Mouse (Mus musculus): ENCODE measurements around the gene Gdf1.

Gdf1 gene

DNA sequence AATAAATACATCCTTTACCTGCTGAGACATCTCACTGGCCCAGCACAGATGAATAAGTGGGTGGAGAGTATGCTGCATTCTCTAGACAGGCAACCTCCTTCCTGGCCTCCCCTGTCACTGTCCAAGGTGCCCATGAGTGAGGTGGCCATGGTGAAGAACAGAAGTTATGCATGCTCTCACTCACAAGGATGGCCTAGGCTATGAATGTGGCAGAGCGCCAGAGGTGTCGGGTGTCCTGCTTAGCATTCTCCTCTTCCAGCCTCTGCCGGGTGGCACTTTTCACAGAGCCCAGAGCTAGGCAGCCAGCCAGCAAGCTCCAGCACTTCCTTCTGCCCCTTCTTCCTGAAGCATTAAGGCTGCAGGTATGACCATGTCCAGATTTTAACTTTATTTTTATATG is 29.8 kb downstream of the Gdf1 start:
- no peak for DNase-seq (ENCODE audit: extremely low read depth, low read depth, low spot score)

DNA sequence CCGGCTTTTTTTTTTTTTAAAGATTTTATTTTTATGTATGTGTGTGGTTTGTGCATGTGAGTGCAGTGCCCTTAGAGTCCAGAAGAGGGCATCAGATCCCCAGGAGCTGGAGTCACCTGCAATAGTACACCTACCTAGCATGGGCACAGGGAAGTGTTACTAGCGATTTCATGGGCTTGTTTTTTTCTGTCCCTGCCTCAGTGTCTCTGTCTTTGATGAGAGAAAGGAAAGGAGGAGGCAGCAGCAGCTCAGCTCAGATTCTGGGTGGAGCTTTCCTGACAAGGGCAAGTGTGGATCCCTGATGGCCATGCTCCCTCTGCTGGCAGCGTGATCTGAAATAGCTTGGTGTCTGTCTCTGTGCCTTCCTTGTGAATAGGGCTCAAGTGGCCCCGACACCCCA is 31.2 kb downstream of the Gdf1 start:
- DNase-seq (ENCODE audit: extremely low read depth, low read depth, low spot score) = no peak

GRCm38 (mm10) chr8:70361484-70362032 is 31.9 kb downstream of the Gdf1 start:
- DNase-seq (ENCODE audit: extremely low read depth, low read depth, low spot score) = no peak

DNA sequence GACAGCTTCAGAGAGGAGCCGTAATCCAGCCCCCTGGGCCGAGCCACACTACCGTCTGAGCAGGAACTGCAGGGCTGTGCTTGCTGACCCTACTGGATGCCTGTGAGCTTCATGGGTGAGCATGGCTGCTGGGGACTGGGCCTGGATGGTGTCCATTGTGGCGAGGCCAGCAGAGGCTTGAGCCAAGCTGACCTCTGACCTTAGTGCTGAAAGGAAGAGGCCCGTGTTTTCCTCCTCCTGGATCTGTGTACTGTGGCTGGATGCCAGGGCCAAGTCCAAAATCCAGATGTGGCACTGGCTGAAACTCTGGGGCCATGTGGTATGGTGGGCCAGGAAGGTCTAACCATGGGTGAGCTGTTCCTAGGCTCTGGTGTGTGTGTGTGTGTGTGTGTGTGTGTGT is 34.4 kb downstream of the Gdf1 start:
- DNase-seq (ENCODE audit: extremely low read depth, low read depth, low spot score) = no peak

DNA sequence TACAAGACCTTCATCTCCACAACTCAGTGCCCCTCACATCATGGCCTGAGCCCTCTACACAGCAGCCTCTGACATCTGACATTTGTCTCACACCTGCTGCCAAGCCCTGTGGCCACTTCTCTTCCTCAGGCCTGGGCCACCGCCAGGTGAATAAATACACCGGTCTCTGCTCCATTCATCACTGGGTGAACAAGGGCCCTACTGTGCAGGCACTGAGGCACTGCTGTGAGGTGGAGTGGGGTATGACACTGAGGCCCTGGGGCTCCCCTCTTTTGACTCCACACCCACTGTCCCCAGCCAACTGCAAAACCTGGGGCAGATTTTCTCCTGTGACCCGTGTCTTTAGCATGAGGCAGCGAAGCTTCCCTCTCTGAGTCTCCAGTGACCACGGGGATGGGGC is 37.0 kb downstream of the Gdf1 start:
- no peak for DNase-seq (ENCODE audit: extremely low read depth, low read depth, low spot score)

DNA sequence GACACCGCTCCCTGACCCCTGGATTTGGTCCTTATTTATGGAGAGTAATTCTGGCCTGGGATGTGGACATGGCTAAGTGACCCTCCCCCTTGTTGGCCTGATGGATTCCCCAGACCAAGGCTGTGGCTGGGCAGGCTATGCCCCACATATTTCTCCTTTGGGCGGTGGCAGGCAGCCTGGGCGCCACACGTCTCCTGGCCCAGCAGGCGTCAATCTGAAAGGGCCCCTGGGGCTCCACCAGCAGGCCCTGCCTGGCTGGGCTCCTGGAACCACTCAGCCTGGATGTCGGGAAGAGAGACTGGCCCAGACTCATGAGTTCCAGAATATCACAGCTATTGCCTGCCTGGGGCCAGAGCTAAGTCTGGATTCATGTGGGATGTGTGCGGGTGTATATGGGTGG is 40.9 kb downstream of the Gdf1 start:
- DNase-seq (ENCODE audit: extremely low read depth, low read depth, low spot score) = no peak

- DNase-seq (ENCODE audit: extremely low read depth, low read depth, low spot score) = no peak
Measured at GRCm38 (mm10) chr8:70371951-70372350, 42.3 kb downstream of the Gdf1 start.

GRCm38 (mm10) chr8:70373397-70374317 is 44.0 kb downstream of the Gdf1 start, which contains the start of gene Comp:
Comp (plus strand) TSS chr8:70373558.
- DNase-seq (ENCODE audit: extremely low read depth, low read depth, low spot score) = no peak

GRCm38 (mm10) chr8:70374318-70374927 is 44.8 kb downstream of the Gdf1 start:
- no peak for DNase-seq (ENCODE audit: extremely low read depth, low read depth, low spot score)

DNA sequence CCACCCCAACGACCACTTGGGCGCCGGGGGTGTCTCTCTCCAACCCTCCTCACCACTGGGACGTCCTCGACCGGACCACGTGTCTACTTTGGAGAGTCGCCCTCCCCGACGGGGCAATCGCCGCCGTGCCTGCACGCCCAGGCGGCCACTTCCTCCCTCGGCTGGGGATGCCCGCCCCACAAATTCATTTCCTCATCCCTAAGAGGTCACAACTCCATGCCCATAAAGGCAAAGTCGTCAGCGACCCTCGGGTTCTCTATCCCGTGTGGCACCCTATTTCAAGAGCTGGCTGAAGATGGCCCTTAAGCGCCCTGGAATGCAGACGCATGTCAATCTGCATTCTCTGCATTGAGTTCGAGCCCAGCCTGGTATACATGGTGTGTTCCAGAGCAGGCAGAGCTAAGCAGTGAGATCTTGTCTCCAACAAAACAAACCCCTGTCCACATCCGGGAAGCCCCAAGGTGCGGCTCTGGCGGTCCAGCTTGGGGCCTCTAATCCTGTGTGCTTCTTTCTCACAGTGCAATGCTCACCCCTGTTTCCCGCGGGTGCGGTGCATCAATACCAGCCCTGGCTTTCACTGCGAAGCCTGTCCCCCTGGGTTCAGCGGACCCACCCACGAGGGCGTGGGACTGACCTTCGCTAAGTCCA is 45.7 kb downstream of the Gdf1 start:
- DNase-seq (ENCODE audit: extremely low read depth, low read depth, low spot score) = no peak

GRCm38 (mm10) chr8:70376275-70376741 is 46.7 kb downstream of the Gdf1 start:
- no peak for DNase-seq (ENCODE audit: extremely low read depth, low read depth, low spot score)

- no peak for DNase-seq (ENCODE audit: extremely low read depth, low read depth, low spot score)
Measured at GRCm38 (mm10) chr8:70377049-70377448, 47.4 kb downstream of the Gdf1 start.

DNA sequence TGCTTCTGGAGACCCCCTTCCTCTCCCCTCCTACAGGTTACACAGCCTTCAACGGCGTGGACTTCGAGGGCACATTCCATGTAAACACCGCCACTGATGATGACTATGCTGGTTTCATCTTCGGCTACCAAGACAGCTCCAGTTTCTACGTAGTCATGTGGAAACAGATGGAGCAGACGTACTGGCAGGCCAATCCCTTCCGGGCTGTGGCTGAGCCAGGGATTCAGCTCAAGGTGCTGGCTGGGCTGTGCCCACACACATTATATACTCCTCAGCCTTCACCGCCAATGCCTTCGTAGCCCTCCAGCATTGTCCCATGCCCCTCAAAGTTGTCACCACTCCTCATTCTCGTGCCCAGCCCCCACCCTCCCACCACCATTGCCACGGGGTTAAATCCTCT is 50.5 kb downstream of the Gdf1 start:
- no peak for DNase-seq (ENCODE audit: extremely low read depth, low read depth, low spot score)
